11 mouse cellular contexts compared by ENCODE assay signal in genomic region chr8:104353186-104353585, GRCm38 (mm10). TPM values are rescaled to one million over a fixed set of nuclear protein-coding genes. Genes with fewer than 3 reads are reported as not detected.
DNase-seq lines count a peak whose midpoint lies in the region; ATAC-seq lines count a peak whose summit lies in the region.
"Had no signal": no experiment of that assay in that cellular context is flagged by ENCODE, and none has a peak within 500 bp of the region (broad histone marks: within the 10 kb centered on the region; RNA-seq: fewer than 3 reads in every experiment).

No protein-coding gene starts in this region.

- H3K27me3 ChIP-seq in kidney, embryonic 14.5 days (ENCODE audit: control insufficient read depth, insufficient read depth, low read length) = no peaks in the 10 kb centered on the region
- H3K27me3 ChIP-seq in forebrain, embryonic 14.5 days (replicated peaks; ENCODE audit: control insufficient read depth, insufficient read depth, low read length) = no peaks in the 10 kb centered on the region
- H3K27me3 ChIP-seq in midbrain, embryonic 12.5 days = no peaks in the 10 kb centered on the region

- H3K27ac ChIP-seq in kidney, embryonic 14.5 days (ENCODE audit: low read depth, low read length) = no peak overlapping the region
- H3K27ac ChIP-seq in forebrain, embryonic 14.5 days (ENCODE audit: low read depth, low read length) = no peak overlapping the region
- no peak overlapping the region for H3K27ac ChIP-seq in midbrain, embryonic 12.5 days (replicated peaks)

- no peak for DNase-seq in kidney, postnatal 36 days
- no peak for DNase-seq in forebrain, embryonic 14.5 days (ENCODE audit: low spot score)
- DNase-seq in thymus, postnatal 14 days = no peak
- no peak for DNase-seq in B cell, adult 2 months
- DNase-seq: adrenal gland, postnatal 25 days; cerebellum, postnatal 36 days had no signal

- no peaks in the 10 kb centered on the region for H3K4me1 ChIP-seq in kidney, embryonic 14.5 days (ENCODE audit: control insufficient read depth, insufficient read depth, low read length)
- H3K4me1 ChIP-seq in forebrain, embryonic 14.5 days (ENCODE audit: control insufficient read depth, insufficient read depth, low read length) = no peaks in the 10 kb centered on the region
- peaks cover 4% of the 10 kb centered on the region; the same call in 1 of the 2 replicates for H3K4me1 ChIP-seq in midbrain, embryonic 12.5 days

- H3K4me3 ChIP-seq in kidney, embryonic 14.5 days (ENCODE audit: low read length) = no peak overlapping the region
- H3K4me3 ChIP-seq in forebrain, embryonic 14.5 days (ENCODE audit: low read depth, low read length) = no peak overlapping the region
- H3K4me3 ChIP-seq in midbrain, embryonic 12.5 days = no peak overlapping the region

- ATAC-seq in kidney, embryonic 14.5 days (ENCODE audit: low FRiP score, low TSS enrichment) = 0 out of 2 replicates have a peak, but pooled peaks have one; percentile 45
- ATAC-seq in common myeloid progenitor, adult 5-6 weeks (replicated peaks; ENCODE audit: low read depth, poor library complexity, severe bottlenecking) = peak; percentile 83
- 0 out of 2 replicates have a peak, but pooled peaks have one; percentile 54 for ATAC-seq in forebrain, embryonic 14.5 days
- peak; percentile 80 for ATAC-seq in midbrain, embryonic 12.5 days (ENCODE audit: low FRiP score, low read depth)

- no peaks in the 10 kb centered on the region for H3K9me3 ChIP-seq in kidney, embryonic 14.5 days (ENCODE audit: control insufficient read depth, low read length)
- H3K9me3 ChIP-seq in forebrain, embryonic 14.5 days (replicated peaks; ENCODE audit: control insufficient read depth, low read length) = no peaks in the 10 kb centered on the region
- H3K9me3 ChIP-seq in midbrain, embryonic 12.5 days = no peaks in the 10 kb centered on the region

- no peak overlapping the region for H3K9ac ChIP-seq in kidney, embryonic 14.5 days (ENCODE audit: low read depth, low read length)
- no peak overlapping the region for H3K9ac ChIP-seq in forebrain, embryonic 14.5 days (ENCODE audit: low read length)
- H3K9ac ChIP-seq in midbrain, embryonic 12.5 days (replicated peaks) = no peak overlapping the region

- no peak overlapping the region for H3K4me2 ChIP-seq in kidney, embryonic 14.5 days (replicated peaks; ENCODE audit: low read depth, low read length)
- H3K4me2 ChIP-seq in forebrain, embryonic 14.5 days (ENCODE audit: low read length) = no peak overlapping the region
- no peak overlapping the region for H3K4me2 ChIP-seq in midbrain, embryonic 12.5 days (replicated peaks)

- H3K36me3 ChIP-seq in kidney, embryonic 14.5 days (ENCODE audit: control insufficient read depth, insufficient read depth, low read length) = peaks cover 26% of the 10 kb centered on the region; the same call in 1 of the 2 replicates
- peaks cover 9% of the 10 kb centered on the region; the same call in 1 of the 2 replicates for H3K36me3 ChIP-seq in forebrain, embryonic 14.5 days (ENCODE audit: control insufficient read depth, insufficient read depth, low read length)
- peaks cover 9% of the 10 kb centered on the region for H3K36me3 ChIP-seq in midbrain, embryonic 12.5 days

- WGBS in kidney, embryonic 14.5 days = 67% methylated on average over 5 of the region's 5 CpGs
- 52% methylated on average over 5 of the region's 5 CpGs for WGBS in forebrain, embryonic 14.5 days
- WGBS in midbrain, embryonic 12.5 days = 65% methylated on average over 5 of the region's 5 CpGs

RNA-seq across cellular contexts. Expression of gene Cmtm3, which starts 14.0 kb away (rescaled TPM):
- polyA plus RNA-seq in kidney, embryonic 14.5 days (2014; fragmentation: Nextera tagmentation; extraction: Ambion mirVana) = 167 and 169 TPM in 2 replicates
- 10.9 and 15.3 TPM in 2 replicates for total RNA-seq in common myeloid progenitor, adult 5-6 weeks (2017)
- 37.5 and 38.8 TPM in 2 replicates for polyA plus RNA-seq in forebrain, embryonic 14.5 days (2014; fragmentation: Nextera tagmentation; extraction: Ambion mirVana)
- polyA plus RNA-seq in midbrain, embryonic 12.5 days (2016; fragmentation: Nextera tagmentation; extraction: Ambion mirVana) = 54.8 and 69.4 TPM in 2 replicates

RNA-seq across cellular contexts. Expression of gene Cmtm2b, which starts 31.2 kb away (rescaled TPM):
- not detected in 2 replicates for polyA plus RNA-seq in kidney, embryonic 14.5 days (2014; fragmentation: Nextera tagmentation; extraction: Ambion mirVana)
- not detected in 2 replicates for total RNA-seq in common myeloid progenitor, adult 5-6 weeks (2017)
- polyA plus RNA-seq in forebrain, embryonic 14.5 days (2014; fragmentation: Nextera tagmentation; extraction: Ambion mirVana) = not detected in 2 replicates
- not detected in 2 replicates for polyA plus RNA-seq in midbrain, embryonic 12.5 days (2016; fragmentation: Nextera tagmentation; extraction: Ambion mirVana)
- total RNA-seq: adrenal gland, postnatal 25 days; gastrocnemius, adult 8-10 months had no signal
- polyA plus RNA-seq: limb, embryonic 11.5 days had no signal

RNA-seq across cellular contexts. Expression of gene Gm11020, which starts 31.8 kb away (rescaled TPM):
- polyA plus RNA-seq in kidney, embryonic 14.5 days (2014; fragmentation: Nextera tagmentation; extraction: Ambion mirVana) = not detected in 2 replicates
- not detected in 2 replicates for total RNA-seq in common myeloid progenitor, adult 5-6 weeks (2017)
- polyA plus RNA-seq in forebrain, embryonic 14.5 days (2014; fragmentation: Nextera tagmentation; extraction: Ambion mirVana) = not detected in 2 replicates
- polyA plus RNA-seq in midbrain, embryonic 12.5 days (2016; fragmentation: Nextera tagmentation; extraction: Ambion mirVana) = not detected in 2 replicates
- total RNA-seq: adrenal gland, postnatal 25 days; gastrocnemius, adult 8-10 months had no signal
- polyA plus RNA-seq: limb, embryonic 11.5 days had no signal

RNA-seq across cellular contexts. Expression of gene Cmtm4, which starts 42.4 kb away (rescaled TPM):
- 5.6 and 6.4 TPM in 2 replicates for polyA plus RNA-seq in kidney, embryonic 14.5 days (2014; fragmentation: Nextera tagmentation; extraction: Ambion mirVana)
- total RNA-seq in common myeloid progenitor, adult 5-6 weeks (2017) = 1.8 TPM in 2 replicates
- polyA plus RNA-seq in forebrain, embryonic 14.5 days (2014; fragmentation: Nextera tagmentation; extraction: Ambion mirVana) = 3.5 and 3.7 TPM in 2 replicates
- 2.0 and 2.5 TPM in 2 replicates for polyA plus RNA-seq in midbrain, embryonic 12.5 days (2016; fragmentation: Nextera tagmentation; extraction: Ambion mirVana)

RNA-seq across cellular contexts. Expression of gene Cmtm1, which starts 43.2 kb away (rescaled TPM):
- not detected in 2 replicates for polyA plus RNA-seq in kidney, embryonic 14.5 days (2014; fragmentation: Nextera tagmentation; extraction: Ambion mirVana)
- total RNA-seq in common myeloid progenitor, adult 5-6 weeks (2017) = not detected in 2 replicates
- not detected in 2 replicates for polyA plus RNA-seq in forebrain, embryonic 14.5 days (2014; fragmentation: Nextera tagmentation; extraction: Ambion mirVana)
- polyA plus RNA-seq in midbrain, embryonic 12.5 days (2016; fragmentation: Nextera tagmentation; extraction: Ambion mirVana) = not detected in 2 replicates
- total RNA-seq: gastrocnemius, adult 8-10 months had no signal
- polyA plus RNA-seq: limb, embryonic 11.5 days had no signal
